Mouse (Mus musculus): ENCODE measurements around the gene Ttll13.

Ttll13 gene

DNA sequence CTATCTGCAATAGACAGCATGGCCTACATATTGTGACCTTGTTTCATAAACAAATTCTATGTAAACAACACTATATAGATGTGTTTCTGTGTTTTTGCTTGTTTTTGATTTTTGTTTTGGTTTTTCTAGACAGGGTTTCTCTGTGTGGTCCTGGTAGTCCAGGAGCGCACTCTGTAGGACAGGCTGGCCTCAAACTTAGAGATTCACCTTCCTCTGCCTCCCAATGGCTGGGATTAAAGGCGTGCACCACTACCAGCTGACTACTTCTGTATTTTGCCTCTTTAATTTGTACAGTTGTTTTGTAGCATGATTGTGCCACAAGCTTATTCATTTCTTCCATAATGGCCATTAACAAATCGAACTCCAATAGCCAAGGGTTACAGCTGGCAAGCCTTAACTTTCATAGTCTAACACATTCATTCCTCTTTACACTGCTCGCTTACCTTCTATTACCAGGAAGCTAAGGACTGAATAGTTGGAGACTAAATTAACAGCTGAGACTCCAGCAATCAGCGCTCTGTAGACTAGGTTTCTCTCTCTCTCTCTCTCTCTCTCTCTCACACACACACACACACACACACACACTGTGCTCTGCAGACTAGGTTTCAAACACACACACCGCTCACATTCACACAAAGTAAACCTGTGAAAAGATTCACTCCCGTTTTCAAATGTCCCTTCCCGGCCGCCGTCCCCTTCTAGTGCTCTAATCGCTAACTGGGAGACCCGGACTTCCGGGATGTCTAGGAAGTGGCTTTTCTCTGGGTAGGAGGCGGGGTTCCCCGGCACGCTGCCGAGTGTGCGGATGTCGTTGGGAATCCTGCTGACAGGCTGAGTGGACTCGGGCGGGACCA is 22.9 kb downstream of the Ttll13 start, which contains the start of gene Vps33b:
Gene Vps33b (plus strand): TSS at position 753 of the 854 bp plus-strand sequence.
- peak; percentile 98 to 99 for DNase-seq

DNA sequence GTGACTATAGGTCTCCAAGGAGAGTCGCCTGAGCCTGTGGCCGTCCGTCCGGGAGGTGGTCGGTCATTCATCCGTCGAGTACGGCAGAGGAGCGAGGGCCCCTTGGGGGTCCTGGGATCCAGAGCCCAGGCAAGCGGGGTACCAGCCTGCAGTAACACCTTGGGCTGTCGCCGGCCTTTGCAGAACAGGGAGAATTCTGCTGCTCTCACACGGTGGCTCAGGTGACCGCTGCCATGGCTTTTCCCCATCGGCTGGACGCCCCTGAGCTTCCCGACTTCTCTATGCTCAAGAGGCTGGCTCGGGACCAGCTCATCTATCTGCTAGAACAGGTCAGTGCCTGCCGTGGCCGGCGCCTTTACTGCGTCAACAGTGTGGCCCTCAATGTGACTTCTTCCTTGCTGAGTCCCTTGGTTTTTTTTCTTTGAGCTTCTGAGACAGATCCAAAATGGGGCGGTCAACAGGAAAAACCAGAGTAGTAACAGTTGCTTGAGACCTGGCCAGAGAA is 23.6 kb downstream of the Ttll13 start:
- DNase-seq = peak in 1 of 2 experiments; percentile 76

GRCm38 (mm10) chr7:80273456-80273855 is 27.3 kb downstream of the Ttll13 start:
- DNase-seq = no peak

DNA sequence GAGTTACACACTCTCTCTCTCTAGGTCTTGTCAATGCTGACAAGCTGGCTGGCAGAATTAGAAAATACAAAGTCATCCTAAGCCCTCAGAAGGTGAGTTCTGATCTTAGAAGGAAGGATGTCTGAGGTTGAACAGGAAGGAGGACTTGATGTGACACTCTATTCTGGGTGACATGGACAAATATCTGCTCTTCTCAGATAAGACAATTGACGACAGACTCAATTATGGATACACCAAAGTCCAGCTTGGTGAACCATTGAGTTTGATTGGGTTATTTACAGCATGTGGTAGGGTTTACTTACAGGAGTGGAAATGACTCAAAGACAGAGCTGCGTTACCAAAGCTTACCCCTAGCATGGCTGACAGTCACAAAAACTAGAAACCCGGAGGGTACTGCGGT is 30.2 kb downstream of the Ttll13 start:
- no peak for DNase-seq

DNA sequence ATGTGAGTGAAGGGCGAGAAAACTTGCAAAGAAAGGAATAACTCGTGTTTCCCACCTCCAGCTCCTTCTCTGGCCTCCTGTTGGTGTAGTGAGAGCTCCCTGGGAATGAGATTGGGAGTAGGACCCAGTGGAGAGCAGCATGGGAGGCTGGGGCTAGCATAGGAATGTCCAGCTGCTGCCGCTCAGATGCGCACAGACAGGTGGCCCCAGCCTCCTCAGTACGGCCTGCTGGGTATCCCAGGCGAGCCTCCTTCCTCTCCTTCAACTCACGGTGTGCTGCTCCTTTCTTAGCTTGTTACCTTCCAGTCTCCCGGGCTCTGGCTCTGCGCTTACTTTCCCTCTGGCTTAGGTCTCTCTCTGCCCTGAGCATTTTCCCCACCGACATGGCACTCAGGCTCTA is 33.9 kb downstream of the Ttll13 start:
- DNase-seq = no peak

DNA sequence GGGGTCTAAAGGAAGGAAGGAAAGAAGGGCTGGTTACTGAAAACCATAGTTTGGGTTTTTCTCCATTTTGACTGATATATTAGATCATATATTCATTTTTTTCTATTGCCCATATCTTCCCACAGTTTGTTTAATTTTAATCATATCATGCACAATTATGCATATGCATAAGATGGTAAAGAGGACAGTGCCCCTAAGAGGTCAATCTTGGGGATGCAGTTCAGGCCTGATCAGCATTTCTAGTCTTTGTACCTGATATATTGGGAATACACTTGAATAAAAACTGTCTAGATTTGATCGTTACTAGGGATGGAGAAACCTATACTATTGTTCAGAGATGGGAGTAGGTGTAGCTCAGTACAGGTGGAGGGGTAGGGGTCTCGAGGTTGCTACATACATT is 34.8 kb downstream of the Ttll13 start:
- no peak for DNase-seq

DNA sequence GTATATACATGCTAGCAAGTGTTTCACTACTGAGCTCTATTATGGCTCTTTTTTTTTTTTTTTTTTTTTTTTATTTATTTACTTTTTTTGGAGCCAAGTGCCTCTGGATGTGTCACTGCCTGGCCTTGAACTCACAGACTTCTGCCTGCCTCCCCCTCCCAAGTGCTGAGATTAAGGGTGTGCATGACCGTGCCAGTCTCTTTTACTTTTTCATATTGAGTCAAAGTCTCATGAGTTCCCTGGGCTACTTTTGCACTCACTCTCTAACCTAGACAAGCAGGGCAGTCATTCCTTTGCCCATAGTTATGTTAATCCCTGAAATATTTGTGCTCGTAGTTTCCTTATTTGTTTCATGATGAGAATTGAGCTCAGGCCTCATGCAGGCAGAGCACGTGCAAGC is 35.5 kb downstream of the Ttll13 start:
- no peak for DNase-seq

GRCm38 (mm10) chr7:80283226-80283918 is 37.2 kb downstream of the Ttll13 start:
- DNase-seq = no peak

DNA sequence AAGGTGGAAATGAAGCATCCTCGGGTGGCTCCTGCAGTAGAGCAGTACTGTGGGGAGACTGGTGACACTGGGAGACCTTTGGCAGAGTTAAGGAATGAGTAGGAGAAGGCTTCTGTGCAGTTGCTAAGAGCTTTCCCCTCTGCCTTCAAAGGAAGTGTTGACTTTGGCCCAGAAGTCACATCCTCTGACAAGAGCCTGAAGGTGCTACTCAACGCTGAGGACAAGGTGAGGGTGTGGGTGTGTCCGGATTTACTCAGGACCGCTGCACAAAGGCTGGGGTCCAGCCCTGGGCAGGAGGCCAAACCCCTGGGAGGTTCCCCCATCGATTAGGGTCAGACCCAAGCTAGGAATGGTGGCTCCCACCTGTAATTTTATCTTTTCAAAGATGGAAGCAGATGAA is 38.2 kb downstream of the Ttll13 start:
- no peak for DNase-seq

- DNase-seq = no peak
These were observed 39.5 kb downstream of the Ttll13 start for GRCm38 (mm10) chr7:80285725-80286124.

GRCm38 (mm10) chr7:80287736-80288135 is 41.6 kb downstream of the Ttll13 start:
- DNase-seq = no peak

DNA sequence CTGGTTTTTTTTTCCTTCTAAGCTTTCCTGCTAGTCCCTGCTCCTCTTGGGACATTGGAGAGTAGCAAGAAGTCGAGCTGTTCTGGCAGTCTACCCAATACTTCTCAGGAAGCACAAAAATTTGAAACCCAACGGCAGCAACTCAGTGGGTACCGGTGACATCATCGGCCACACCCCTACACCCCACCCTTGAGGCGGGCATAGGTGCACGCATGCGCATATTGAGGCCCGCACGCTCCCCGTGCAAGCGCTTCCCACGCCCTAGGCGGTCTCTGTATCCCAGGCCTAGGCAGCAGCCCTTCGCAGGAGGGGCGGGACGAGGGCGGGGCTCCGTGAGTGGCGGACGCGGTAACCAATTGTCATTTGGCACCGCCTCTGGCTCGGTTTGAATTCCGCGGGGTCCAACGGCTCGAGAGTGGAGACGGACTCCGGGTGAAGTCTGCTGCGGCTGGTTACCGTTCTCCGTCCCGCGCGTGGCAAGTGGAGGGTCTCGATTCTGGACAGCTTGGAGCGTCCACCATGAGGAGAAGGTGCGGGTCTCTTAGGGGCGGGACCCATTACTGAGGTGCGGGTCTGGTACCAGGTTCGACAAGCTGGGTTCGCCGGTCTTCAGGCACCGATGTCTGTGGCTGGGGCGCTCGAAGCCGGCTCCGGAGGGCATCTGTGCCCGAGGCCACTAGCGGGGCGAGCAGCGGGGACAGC is 48.0 kb downstream of the Ttll13 start, which contains the start of gene Prc1:
Gene Prc1 (plus strand): TSS at position 389 of the 702 bp plus-strand sequence.
- DNase-seq = peak; percentile 99 to 100

GRCm38 (mm10) chr7:80294764-80295648 is 48.8 kb downstream of the Ttll13 start:
- DNase-seq = no peak

GRCm38 (mm10) chr7:80296462-80296861 is 50.3 kb downstream of the Ttll13 start:
- no peak for DNase-seq

DNA sequence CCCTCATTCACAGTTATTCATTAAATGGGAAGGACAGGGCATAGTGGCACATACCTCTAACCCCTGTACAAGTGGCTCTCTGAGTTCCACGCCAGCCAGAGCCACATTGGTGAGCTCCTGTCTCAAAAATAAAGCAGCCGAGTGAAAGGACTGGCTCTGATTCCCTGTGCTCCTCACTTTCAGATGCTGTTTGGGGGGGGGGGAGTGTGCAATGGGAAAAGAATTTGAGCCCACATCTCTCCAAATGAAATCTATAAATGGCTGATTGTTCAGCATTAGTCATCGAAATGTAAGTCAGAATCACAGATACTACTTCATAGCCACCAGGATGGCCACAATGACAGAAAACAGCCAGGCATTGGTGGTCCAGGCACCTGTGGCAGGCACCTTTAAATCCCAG is 50.9 kb downstream of the Ttll13 start:
- DNase-seq = no peak

GRCm38 (mm10) chr7:80298754-80299153 is 52.6 kb downstream of the Ttll13 start:
- no peak for DNase-seq

GRCm38 (mm10) chr7:80299568-80299967 is 53.4 kb downstream of the Ttll13 start:
- no peak for DNase-seq

DNA sequence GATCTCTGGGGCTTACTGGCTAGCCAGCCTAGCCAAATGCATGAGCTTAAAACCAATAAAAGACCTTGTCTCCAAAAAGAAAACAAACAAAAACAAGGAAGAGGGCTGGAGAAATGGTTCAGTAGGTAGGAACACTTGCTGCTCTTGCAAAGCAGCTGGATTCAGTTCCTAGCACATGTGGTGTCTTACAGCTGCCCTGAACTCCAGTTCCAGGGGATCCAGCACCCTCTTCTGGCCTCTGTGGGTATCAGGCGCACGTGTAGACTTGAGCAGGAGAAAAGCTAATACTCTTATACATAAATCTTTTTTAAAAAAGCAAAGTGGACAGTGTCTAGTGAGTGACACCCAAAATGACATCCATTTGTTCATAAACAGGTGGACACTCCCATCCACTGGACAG is 55.3 kb downstream of the Ttll13 start:
- DNase-seq = no peak

DNA sequence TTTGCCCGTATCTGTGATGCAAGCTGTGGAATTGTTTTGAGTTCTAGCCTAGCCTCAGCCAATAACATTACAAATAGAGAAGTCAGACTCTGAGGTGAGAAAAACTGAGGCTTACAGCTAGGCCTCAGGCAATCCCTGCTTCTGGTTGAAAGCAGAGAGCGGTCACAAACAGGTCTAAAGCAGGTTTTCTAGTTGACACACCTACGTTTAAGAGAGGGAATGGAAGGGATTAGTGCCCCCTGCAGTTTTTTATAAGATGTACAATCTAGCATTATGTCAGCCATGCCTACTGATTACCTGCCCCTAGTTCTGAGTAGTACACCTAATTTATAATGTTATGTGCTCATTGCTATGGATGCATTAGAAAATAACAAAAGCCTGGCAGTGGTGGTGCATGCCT is 61.6 kb downstream of the Ttll13 start:
- DNase-seq = no peak
